Mouse (Mus musculus): ENCODE measurements around the gene Dync1i2.

Dync1i2 gene

GRCm38 (mm10) chr2:71203819-71204432, 7.6 kb upstream of the Dync1i2 start:
- DNase-seq (ENCODE audit: low spot score in 2 of 2), result no peak

- no peak for DNase-seq (ENCODE audit: low spot score in 2 of 2)
These were observed 2.3 kb upstream of the Dync1i2 start for GRCm38 (mm10) chr2:71209041-71209755.

GRCm38 (mm10) chr2:71211096-71211495, 410 bp upstream of the Dync1i2 start:
- no peak for DNase-seq (ENCODE audit: low spot score in 2 of 2)

GRCm38 (mm10) chr2:71212360-71212726, 837 bp downstream of the Dync1i2 start:
- DNase-seq (ENCODE audit: low spot score in 2 of 2), result no peak

GRCm38 (mm10) chr2:71221020-71221419, 9.5 kb downstream of the Dync1i2 start:
- no peak for DNase-seq (ENCODE audit: low spot score in 2 of 2)

- no peak for DNase-seq (ENCODE audit: low spot score in 2 of 2)
These were observed 15.9 kb downstream of the Dync1i2 start for GRCm38 (mm10) chr2:71227398-71227797.

- DNase-seq (ENCODE audit: low spot score in 2 of 2), result no peak
These were observed 18.1 kb downstream of the Dync1i2 start for GRCm38 (mm10) chr2:71229603-71230002.

GRCm38 (mm10) chr2:71231951-71232350, 20.4 kb downstream of the Dync1i2 start:
- no peak for DNase-seq (ENCODE audit: low spot score in 2 of 2)

- no peak for DNase-seq (ENCODE audit: low spot score in 2 of 2)
These were observed 21.5 kb downstream of the Dync1i2 start for GRCm38 (mm10) chr2:71232976-71233375.

- no peak for DNase-seq (ENCODE audit: low spot score in 2 of 2)
These were observed 23.9 kb downstream of the Dync1i2 start for GRCm38 (mm10) chr2:71235420-71235819.

GRCm38 (mm10) chr2:71236009-71236408, 24.5 kb downstream of the Dync1i2 start:
- no peak for DNase-seq (ENCODE audit: low spot score in 2 of 2)

- no peak for DNase-seq (ENCODE audit: low spot score in 2 of 2)
These were observed 30.0 kb downstream of the Dync1i2 start for GRCm38 (mm10) chr2:71241505-71241904.

GRCm38 (mm10) chr2:71242180-71242579, 30.7 kb downstream of the Dync1i2 start:
- no peak for DNase-seq (ENCODE audit: low spot score in 2 of 2)

- no peak for DNase-seq (ENCODE audit: low spot score in 2 of 2)
These were observed 31.7 kb downstream of the Dync1i2 start for GRCm38 (mm10) chr2:71243058-71243672.

- DNase-seq (ENCODE audit: low spot score in 2 of 2), result no peak
These were observed 33.3 kb downstream of the Dync1i2 start for GRCm38 (mm10) chr2:71244807-71245206.

- DNase-seq (ENCODE audit: low spot score in 2 of 2), result peak in 1 of 2 experiments; percentile 32
These were observed 33.9 kb downstream of the Dync1i2 start for GRCm38 (mm10) chr2:71245416-71245815.

- DNase-seq (ENCODE audit: low spot score in 2 of 2), result no peak
These were observed 34.6 kb downstream of the Dync1i2 start for GRCm38 (mm10) chr2:71246096-71246495.

GRCm38 (mm10) chr2:71248071-71248470, 36.6 kb downstream of the Dync1i2 start:
- no peak for DNase-seq (ENCODE audit: low spot score in 2 of 2)

GRCm38 (mm10) chr2:71250841-71251240, 39.3 kb downstream of the Dync1i2 start:
- DNase-seq (ENCODE audit: low spot score in 2 of 2), result no peak

- DNase-seq (ENCODE audit: low spot score in 2 of 2), result no peak
These were observed 43.3 kb downstream of the Dync1i2 start for GRCm38 (mm10) chr2:71254836-71255235.

GRCm38 (mm10) chr2:71256581-71256980, 45.1 kb downstream of the Dync1i2 start:
- DNase-seq (ENCODE audit: low spot score in 2 of 2), result no peak

- DNase-seq (ENCODE audit: low spot score in 2 of 2), result no peak
These were observed 53.1 kb downstream of the Dync1i2 start for GRCm38 (mm10) chr2:71264585-71264984.

GRCm38 (mm10) chr2:71268691-71269090, 57.2 kb downstream of the Dync1i2 start:
- no peak for DNase-seq (ENCODE audit: low spot score in 2 of 2)

All from frontal cortex, postnatal 14 days (tissue).